Mouse (Mus musculus): Measurements from ENCODE around the gene Rab1b.

- no peak for TF ChIP-seq CTCF (IDR thresholded peaks at IDR 0.05; ENCODE audit: control insufficient read depth, insufficient read depth, low read length)
- no peak for TF ChIP-seq POLR2A (IDR thresholded peaks at IDR 0.05; ENCODE audit: borderline replicate concordance, control insufficient read depth, low read depth, low read length)
Measured at GRCm38 (mm10) chr19:5069978-5070377, 36.9 kb downstream of the Rab1b start.
